Mouse (Mus musculus) heart, adult 2 months (tissue): Measurements from ENCODE around the gene Mmp10.

Experiments
- CTCF ChIP-seq: fragments of 200-600 bp; IDR thresholded peaks from 2 replicates; pipeline ENCODE4 v1.8.1; 2022; ENCODE audit warnings: antibody characterized with exemption, mild to moderate bottlenecking, moderate library complexity
- POLR2A ChIP-seq: fragments of 200-500 bp; IDR thresholded peaks from 2 replicates; pipeline ENCODE4 v1.6.1; 2011; ENCODE audit warnings: mild to moderate bottlenecking, low read depth, low read length, control low read depth; ENCODE audit not compliant: insufficient read depth

DNA sequence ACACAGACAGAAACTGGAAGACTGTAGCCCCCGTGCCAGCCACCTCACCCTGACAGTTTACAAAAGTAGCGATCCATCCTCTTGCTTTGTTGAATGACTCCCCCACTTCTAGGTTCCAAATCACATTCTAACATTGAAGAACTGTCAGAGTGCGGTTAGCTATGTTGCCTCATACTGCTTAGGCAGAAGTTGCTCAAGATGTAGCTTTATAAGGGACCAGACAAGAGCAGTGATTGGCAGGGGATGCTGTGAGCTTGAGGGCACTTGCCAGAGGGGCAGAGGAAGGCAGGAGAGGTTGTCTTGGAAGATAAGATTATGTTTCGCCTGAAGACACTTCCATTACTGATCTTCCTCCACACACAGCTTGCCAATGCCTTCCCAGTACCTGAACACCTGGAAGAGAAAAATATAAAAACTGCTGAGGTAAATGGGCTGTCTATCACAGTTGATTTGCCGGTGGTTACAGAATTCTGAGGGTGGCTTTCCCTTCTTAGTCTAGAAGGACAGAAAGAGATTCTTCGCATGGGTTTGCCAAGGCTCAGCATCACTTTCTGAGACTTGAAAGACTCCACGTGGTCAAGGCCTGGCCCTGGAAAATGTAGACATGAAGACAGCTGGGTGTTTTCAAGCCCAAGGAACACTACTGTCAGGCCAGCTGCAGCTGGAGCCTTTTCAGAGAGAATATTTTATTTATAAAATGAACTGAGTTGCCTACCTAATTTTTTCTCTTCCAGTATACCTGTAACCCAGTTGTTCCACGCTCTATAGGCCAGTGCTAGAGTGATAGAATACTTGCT, 56.3 kb downstream of the Mmp10 start, which contains the start of gene Mmp8:
- no peak for TF ChIP-seq POLR2A
- no peak for TF ChIP-seq CTCF
